Mouse (Mus musculus) lung, postnatal 36 days (tissue): ENCODE data around the gene Asb5.
"Not testable (repeated sequence)": the region's sequence is repeated elsewhere in the genome, so short reads cannot be mapped to it uniquely, and the experiment has no call there.

Experiments used
- DNase-seq: peaks from one replicate; pipeline ENCODE4 v3.0.0; 2022; ENCODE audit warnings: mixed read lengths

The Asb5 gene

DNA sequence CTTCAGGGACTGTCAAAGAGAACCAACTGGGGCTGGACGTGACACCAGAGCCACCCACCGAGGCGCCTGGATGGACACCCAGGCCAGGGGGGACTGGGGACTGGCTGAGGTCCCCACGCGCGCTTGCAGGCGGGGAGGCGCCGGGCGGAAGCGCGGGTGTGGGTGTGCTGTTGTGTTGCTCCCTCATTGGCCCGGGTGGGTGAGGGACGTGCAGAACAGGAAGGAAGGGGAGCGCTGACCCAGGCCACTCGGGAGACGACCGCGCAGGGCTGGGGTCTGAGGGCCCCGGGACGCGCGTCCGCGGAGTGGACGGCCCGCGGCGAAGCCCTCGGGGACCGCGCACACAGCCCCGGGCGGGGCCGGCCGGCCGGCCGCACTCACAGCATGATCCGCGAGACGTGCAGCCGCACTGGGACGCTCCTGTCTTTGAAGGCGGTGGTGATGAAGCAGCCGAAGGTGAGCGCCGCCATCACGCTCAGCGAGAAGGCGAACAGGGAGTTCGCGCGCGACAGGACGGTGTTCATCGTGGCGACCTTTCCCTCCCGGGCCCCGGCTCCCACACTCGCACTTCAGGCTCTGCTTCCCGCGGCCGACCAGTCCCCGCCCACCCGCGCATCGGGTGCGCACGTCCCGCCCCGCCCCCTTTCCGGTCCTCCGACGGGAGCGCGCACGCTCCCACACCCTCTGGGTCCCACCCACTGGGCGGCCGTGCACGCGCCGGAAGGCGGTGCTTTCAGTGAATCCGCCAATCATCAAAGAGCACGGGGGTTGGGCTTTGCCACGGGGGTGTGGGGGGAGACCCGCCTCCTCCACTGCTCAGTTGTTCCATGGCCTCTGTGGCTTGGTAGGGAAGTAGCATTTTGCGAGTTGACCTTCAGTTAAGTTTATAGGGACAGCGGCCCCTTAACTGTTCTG, at the start of gene Asb5, which contains the start of gene Spcs3:
Gene Asb5, plus strand, starts transcription at position 199 of the 915 bp plus-strand sequence.
Gene Spcs3, minus strand, starts transcription at position 617 of the 915 bp plus-strand sequence.
- peak; percentile 95 for DNase-seq

DNA sequence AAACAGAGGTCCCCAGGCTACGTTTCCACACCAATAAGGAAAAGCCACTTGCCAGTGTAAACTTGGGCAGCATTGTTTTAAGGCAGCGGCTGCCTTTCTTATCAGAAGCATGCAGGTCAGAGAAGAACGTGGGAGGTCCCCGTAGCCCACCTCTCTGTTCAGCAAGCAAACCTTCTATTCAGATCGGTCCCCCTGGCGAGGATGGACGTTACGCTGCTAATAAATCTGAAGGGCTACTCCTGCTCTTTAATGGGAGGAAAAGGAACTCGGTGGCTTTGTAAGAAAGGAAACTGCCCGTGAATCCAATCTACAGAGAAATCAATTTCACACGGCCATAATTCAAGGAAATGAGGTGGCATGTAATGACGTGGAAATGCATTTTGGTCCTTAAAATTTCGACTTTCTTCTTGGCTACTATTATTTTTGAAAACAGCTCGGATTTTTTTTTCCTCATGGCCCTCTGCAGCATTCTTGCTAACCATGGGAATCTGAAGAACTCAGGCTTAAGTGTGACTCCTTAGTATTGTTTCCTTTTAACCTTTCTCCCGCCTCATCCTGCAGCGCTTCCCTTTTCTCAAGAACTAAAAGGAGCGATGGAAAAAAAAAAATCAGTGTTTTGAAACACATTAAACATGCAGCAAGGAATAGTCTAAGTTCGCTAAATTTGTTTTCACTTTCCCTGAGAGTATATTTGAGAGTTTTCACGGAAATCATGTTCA, 42.7 kb upstream of the Asb5 start:
- no peak for DNase-seq

DNA sequence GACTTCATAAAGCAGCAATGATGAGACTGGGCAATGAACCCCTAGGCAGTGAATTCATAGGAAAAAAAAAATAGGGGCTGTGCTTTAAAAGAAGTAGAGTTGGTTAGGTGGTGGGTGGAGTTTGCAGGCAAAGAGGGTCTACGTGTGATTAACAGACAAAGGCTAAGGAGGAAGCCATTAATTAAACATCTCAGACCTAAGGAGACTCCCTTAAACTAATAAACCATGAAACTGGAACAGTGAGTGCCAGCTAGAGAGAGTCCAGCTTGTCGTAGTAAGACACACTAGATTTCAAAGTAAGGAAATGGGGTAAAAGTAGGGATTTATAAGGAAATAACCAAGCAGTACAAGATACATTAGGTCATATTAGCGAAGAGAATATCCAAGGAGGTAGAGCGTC, 40.9 kb upstream of the Asb5 start:
- DNase-seq, result no peak

DNA sequence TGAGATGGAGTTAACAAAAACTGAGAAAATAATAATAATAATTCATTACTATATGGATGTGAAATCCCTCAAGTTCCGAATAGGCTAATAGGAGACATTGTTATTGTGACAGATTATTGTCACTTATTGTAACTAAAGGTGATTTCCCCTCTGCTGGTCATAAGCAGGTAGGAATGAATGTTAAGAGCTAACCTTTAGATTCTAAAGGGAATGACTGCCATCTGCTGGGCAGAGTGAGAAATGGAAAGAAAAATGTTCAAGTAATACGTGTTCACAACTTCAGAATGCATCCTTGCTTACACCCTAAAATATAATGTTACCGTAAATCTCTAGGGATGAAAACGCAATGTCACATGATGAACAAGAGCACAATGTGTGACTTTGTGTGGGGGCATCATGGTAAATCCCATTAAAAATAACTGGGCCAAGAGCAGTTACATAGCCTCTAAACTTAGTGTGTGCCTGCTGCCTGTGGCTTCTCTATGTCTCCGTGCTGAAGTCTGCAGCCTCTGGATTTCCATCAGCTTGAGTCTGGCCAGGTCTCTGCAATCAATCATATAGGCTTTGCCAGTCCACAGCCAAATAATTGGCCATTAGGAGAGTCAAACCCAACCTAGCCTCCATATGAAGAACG, 38.2 kb upstream of the Asb5 start:
- DNase-seq, result peak; percentile 49

DNA sequence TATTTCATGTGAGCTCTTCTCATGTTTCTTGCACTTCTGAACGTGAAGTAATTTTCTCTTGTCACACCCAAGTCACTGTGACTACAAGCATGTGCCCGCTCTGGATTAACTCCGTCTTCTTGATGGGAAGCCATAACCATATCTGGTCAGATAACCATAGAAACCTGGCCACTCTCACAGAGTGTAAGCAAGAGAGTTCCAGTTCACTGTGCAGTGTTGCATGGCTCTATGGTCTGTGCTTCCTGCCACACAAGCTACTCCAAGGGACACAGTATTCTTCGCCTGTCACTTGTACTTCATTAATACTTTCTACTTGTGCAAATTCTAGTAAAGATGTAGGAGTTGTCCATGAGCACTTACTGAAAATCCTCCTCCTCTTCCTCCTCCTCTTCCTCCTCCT, 37.4 kb upstream of the Asb5 start:
- DNase-seq, result no peak

DNA sequence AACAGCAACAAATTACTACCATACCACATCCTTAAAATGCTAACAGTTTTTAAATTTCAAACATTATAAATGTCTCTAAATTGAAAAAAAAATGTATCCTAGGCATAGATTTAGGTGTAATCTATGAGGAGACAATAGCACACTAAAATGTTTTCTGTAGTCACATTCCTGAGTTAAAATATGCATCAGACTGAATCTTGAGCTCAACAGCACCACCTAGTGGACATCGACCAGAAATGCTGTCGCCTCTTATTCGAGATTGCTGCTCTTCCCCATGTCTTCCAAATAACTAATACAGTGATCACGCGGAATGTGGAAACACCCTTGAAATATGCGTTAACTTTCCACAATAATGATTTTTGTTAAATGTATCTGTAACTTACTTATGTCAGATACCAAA, 36.3 kb upstream of the Asb5 start:
- DNase-seq, result peak; percentile 47

DNA sequence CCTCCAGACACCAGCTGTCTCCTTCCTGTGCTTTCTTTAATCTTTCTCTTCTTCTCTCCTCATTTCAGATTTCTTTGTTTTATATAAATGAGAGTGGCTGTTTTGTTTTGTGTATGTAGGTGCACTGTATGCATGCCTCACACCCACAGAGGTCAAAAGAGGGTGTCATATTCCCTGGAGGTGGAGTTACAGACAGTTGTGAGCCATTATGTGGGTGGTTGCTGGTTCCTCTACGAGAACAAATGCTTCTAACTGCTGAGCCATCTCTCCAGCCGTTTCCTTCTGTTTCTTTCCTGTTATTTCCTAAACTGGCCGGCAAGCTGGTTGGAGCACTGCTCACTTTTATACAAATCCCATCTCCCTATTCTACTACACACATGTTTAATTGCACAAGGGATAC, 35.5 kb upstream of the Asb5 start:
- no peak for DNase-seq

DNA sequence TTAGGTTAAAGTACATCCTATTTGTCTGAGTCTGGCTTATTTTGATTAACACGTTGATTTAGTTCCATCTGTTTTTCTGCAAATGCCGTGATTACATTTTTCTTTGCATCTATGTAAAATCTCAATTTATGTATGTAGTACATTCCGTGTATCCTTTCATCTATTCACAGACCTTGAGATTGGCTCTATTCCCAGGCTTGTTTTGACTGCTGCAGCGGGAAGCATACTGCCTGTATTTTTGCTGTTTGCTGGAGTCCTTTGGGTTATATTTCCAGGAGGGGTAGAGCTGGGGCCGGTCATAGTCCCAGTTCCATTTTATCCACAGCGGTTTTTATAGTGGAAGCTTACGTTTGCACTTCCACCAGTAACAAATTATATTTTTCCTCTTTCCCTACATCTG, 26.3 kb upstream of the Asb5 start:
- no peak for DNase-seq

DNA sequence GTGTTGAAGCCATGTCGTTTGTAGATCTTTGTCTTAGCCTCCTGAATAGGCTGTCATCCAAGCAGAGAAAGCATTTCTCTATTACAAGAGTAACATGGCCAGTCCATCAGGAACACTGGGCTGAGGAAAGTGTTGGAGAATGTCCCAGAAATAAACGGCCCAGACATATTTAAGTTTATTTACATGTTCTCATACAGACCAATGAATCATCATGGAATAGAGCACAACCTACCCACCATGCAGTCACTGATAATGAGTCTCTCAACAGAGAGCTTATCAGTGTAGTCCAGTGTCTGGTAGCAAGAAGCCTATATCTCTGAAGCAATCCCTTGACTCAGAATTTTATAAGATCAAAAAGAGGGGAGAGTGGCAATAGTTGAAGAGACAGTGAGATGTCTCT, 24.3 kb upstream of the Asb5 start:
- DNase-seq, result no peak

DNA sequence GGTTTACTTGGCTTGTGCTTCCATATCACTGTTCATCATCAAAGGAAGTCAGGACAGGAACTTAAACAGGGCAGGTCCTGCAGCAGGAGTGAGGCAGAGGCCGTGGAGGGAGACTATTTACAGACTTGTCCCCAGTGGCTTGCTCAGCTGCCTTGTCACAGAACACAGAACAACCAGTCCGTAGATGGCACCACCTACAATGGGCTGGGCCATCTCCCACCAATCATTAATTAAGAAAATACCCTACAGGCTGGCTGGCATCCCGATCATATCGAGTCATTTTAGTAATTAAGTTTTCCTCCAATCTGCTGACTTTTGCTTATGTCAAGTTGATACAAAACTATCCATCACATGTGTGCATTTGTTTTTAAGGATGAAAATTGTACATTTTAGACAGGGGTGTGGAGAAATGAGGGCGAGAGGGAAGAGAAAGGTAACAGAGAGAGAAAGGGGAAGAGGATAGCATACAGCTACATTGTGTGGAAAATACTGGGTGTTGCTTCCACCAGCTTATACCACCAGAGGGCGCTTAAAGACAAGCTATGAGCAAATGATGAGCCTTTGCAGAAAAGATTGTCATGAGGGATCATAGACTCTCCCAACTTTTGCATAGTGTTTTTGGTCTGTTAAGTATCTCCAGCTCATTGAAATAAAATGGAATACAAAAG, 21.8 kb upstream of the Asb5 start:
- DNase-seq, result peak; percentile 90

DNA sequence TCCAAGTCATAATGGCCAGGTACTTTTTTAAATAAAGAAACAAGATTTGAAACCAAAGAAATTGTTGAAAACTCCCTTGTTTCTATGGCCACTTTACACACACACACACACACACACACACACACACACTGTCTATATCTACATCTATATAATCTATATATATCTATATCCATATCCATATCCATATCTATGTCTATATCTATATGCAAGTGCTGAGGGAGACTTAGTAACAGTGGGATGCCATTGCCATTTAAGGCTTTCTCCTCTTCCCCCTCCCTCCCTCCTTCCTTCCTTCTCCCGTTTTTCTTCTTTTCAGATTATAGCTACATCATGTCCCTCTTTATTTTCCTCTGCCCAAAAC, 21.3 kb upstream of the Asb5 start:
- no peak for DNase-seq

DNA sequence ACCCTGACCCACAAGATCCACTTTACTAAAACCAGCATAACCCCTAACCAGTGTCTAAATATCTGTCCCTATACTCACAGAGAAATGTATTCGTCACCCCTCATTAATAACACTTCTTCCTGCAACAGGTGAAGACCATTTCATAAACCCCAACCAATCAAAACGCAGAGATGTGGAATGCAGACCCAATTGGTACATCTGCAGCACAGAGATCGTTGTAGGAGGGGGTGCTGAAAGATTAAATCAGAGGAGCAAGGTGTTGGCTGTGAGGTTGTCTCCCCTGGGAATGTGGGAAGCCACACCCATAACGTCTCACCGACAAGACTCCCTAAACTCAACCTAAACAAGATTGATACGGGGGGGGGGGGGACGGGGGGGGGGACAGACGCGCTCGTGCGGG, 20.6 kb upstream of the Asb5 start:
- DNase-seq, result no peak

DNA sequence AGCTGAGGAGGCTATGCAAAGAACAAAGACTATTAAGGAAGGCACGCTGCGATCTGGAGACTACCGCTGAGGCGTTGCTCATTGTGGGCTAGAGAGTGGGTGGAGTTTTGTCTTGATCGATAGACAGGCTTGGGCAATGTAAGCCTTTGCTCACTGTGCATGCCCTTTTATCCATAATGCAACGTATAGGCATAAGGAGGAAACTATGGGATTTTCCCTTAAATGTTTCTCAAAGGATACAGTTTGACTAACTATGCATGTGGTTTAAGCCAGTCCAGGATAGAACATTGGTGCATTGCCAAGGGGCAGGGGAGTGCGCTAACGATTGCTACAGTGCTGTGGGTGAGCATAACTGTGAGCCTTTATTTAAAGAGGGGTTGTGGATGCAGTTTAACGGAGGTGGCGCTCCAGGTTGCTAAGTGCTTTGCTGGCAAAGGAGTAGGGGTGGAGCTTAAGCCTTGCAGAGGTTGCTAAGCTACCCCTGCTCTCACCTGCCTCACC, 20.1 kb upstream of the Asb5 start:
- no peak for DNase-seq

DNA sequence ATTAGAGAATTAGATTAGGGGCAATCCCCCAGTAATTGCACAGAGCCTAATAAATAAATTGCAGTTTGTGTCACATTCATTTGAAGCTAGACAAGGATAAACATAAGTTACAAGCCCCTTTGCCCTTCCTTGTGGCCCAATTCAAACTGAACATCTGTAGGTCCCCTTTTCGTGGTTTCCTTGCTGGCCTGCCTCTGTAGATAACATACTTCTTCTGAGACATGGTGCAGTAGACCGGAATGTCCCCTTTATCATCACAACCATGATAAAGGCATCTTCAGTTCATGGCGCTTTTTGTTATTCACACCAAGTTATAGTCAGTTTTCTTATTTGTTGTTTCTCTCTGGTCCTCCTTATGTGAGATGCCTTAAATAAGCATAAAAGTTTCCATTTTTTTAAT, 17.6 kb upstream of the Asb5 start:
- no peak for DNase-seq

DNA sequence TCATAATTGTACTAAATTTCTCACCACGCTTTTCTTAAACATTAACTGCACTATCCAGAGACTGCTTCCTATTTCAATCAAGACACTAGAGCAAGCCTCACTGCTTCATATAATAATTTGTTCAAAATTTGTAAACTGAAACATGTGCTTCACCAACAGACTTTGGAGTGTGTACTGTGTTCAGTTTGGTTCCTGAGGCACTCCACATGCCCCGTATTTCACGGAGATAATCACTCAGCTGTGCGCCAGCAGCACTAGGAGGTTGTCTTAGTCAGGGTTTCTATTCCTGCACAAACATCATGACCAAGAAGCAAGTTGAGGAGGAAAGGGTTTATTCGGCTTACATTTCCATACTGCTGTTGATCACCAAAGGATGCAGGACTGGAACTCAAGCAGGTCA, 17.2 kb upstream of the Asb5 start:
- not testable (repeated sequence) for DNase-seq

DNA sequence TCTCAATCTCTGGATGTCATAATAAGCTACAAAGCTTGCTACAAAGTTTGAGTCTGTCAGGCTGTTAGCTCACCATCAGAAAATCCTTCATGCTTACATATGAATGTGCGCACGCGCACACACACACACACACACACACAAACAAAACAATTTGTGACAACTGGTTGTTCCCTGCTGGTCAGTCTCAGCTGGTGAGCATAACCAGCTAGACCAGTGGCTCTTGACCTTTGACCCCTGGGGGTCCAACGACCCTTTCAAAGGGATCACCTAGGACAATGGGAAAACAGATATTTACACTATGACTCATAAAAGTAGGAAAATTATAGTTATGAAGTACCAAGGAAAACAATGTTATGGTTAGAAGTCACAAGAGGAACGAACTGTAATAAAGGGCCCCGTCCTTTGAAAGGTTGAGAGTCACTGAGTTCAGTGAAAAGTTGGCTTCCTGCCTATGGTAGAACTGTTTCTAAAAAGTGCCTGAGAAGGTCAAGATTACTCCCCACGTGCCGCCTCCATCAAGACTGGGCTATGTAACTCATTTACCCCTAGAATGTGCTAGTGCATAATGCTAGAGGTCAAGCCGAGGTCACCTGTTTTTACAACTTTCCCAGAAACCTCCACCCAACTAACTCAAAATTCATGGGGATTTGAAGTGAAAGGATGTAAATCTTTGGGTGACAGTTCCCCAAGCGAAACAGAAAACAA, 10.5 kb upstream of the Asb5 start:
- no peak for DNase-seq

DNA sequence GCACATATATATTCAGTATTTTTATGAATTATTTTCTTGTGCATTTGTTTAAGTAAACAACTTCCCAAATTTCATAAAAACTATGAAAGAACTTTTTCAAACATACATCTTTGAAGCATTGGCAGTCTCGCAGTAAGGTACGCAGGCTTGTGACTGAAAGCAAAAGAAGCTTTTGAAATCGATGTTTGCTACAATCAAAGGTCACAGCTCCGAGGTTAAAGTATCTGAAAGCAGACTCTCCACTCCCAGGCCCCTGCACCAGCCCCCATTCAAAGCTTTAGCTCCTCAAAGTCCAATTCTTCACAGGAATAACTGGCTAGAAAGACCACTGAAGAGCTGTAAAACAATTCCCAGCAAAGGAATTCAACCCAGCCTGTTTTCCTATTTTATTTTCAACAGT, 8.9 kb upstream of the Asb5 start:
- DNase-seq, result no peak

DNA sequence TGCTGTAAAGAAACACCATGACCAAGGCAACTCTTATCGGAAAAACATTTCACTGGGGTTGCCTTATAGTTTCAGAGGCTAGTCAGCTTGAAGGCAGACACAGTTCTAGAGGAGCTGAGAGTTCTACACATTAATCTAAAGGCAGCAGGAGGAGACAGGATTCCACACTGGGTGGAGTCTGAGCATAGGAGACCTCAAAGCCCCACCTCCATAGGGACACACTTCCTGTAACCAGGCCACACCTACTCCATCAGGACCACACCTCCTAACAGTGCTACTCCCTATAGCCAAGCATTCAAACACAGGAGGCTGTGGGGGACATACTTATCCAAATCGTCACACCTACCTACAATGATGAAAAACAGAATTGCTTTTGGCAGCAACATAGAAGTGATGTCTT, 3.8 kb upstream of the Asb5 start:
- no peak for DNase-seq

DNA sequence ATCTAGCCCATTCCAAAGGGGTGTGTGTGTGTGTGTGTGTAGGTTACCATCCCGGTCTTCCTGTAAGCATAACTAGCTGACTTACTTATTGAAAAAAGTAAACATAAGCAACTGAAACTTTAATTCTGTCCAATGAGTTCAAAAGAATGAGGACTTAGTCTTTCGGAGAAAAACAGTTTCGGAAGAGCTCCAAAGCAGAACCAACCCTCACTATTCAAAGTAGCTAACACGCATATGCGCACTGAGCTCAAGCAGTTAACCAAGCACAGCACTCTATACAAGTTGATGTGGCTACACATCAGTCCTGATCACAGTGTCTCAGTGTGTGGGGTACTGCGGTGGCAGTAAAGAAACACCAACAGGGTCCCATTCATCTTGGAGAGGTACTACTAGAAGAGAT, 2.7 kb upstream of the Asb5 start:
- no peak for DNase-seq

DNA sequence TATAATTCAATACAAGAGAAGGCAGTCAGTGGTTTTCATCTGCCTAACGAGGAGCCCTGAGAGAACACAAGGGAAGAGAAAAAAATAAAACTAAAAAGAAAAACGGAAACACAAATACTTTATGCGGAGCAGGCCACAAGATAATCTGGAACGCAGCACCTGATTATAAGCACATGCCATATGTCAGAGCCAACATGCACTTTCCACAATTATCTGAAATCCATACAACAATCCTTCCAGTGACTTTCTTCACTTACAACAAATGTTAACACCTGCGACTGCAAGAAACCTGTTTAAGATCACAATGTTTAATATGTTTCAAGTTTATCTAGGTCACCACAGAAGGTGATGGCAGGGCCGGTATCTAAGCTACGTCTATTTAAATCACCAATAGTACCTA, 809 bp upstream of the Asb5 start:
- DNase-seq, result no peak

DNA sequence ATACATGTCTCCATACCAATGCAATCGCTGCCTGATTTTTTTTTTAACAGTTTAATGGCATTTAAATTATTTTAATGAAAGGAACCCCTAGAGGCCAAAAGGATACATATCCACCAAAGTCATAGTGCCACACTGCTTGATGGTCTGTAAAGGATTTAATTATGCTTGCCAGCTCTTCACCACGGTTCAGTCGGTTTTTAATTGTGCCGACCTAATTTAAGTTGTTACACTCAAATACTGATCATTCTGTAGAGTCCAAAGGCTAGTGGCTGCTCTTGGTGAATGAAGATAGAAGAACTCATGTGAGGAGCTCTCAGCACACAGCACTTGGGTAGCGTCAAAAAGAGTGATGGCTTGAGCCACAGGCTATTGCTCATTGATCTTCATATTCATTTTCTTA, 5.8 kb downstream of the Asb5 start:
- no peak for DNase-seq

DNA sequence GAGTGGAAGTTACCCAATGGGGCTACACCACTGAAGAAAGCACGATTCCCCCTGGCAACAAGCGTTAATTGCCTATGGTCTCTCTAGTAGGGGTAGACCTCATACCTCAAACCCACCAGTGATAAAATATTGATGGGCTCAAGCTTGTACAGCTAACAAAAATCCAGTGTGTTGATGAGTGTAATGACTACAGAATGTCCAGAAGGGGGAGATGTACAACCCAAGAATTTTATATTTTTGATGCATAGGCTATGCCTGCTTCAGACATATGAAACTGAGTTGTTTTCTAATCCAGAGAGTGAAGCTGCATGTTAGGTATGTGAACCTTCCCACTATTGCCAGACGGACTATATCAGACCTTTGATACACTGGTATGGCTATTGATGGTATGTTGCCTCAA, 7.9 kb downstream of the Asb5 start:
- no peak for DNase-seq
